In genomic region chr4:26933988-26934798, GRCm38 (mm10) we compare ENCODE assay signal across 9 mouse cellular contexts.
DNase-seq lines count a peak whose midpoint lies in the region; ATAC-seq lines count a peak whose summit lies in the region.
"Had no signal": no experiment of that assay in that cellular context is flagged by ENCODE, and none has a peak within 500 bp of the region (broad histone marks: within the 10 kb centered on the region; RNA-seq: fewer than 3 reads in every experiment).

No protein-coding gene starts in this region.

- no peak overlapping the region for H3K9ac ChIP-seq in heart, embryonic 11.5 days (ENCODE audit: low read depth, low read length)
- H3K9ac ChIP-seq in embryonic facial prominence, embryonic 13.5 days = no peak overlapping the region
- H3K9ac ChIP-seq in neural tube, embryonic 12.5 days = no peak overlapping the region

- 59% methylated on average over 10 of the region's 10 CpGs for WGBS in heart, embryonic 11.5 days (ENCODE audit: insufficient replicate concordance)
- WGBS in embryonic facial prominence, embryonic 13.5 days = 49% methylated on average over 10 of the region's 10 CpGs
- WGBS in neural tube, embryonic 12.5 days = 34% methylated on average over 10 of the region's 10 CpGs

- DNase-seq in heart, adult 11 months = no peak
- DNase-seq in ES-CJ7 (ENCODE audit: low read depth, low spot score) = peak; percentile 17
- peak; percentile 33 for DNase-seq in layer of hippocampus, adult 11-12 months (ENCODE audit: low spot score)
- DNase-seq in urinary bladder, postnatal 10 days (ENCODE audit: low spot score) = no peak
- no peak for DNase-seq in adrenal gland, adult 18-20 months (ENCODE audit: low spot score in 2 of 2)

- no peaks in the 10 kb centered on the region for H3K27me3 ChIP-seq in heart, embryonic 11.5 days (ENCODE audit: control insufficient read depth, insufficient read depth, low read length)
- H3K27me3 ChIP-seq in embryonic facial prominence, embryonic 13.5 days = no peaks in the 10 kb centered on the region
- no peaks in the 10 kb centered on the region for H3K27me3 ChIP-seq in neural tube, embryonic 12.5 days (replicated peaks)
- H3K27me3 ChIP-seq: CH12.LX had no signal

- H3K4me2 ChIP-seq in heart, embryonic 11.5 days = no peak overlapping the region
- H3K4me2 ChIP-seq in embryonic facial prominence, embryonic 13.5 days = no peak overlapping the region
- H3K4me2 ChIP-seq in neural tube, embryonic 12.5 days (replicated peaks) = no peak overlapping the region

- H3K4me3 ChIP-seq in heart, embryonic 11.5 days (ENCODE audit: low read depth, low read length) = no peak overlapping the region
- no peak overlapping the region for H3K4me3 ChIP-seq in embryonic facial prominence, embryonic 13.5 days
- H3K4me3 ChIP-seq in neural tube, embryonic 12.5 days = no peak overlapping the region

- peak; percentile 71; the same call in 1 of the 2 replicates for ATAC-seq in heart, embryonic 11.5 days (replicated peaks; ENCODE audit: insufficient number of reproducible peaks, low FRiP score, low TSS enrichment)
- peak; percentile 81; the same call in 1 of the 2 replicates for ATAC-seq in embryonic facial prominence, embryonic 13.5 days (ENCODE audit: insufficient number of reproducible peaks, insufficient read depth, low FRiP score, low TSS enrichment, low read depth)
- ATAC-seq in neural tube, embryonic 12.5 days (ENCODE audit: low FRiP score, low read depth) = peak; percentile 89

- no peak overlapping the region for H3K27ac ChIP-seq in heart, embryonic 11.5 days (ENCODE audit: low read depth, low read length)
- no peak overlapping the region for H3K27ac ChIP-seq in embryonic facial prominence, embryonic 13.5 days
- H3K27ac ChIP-seq in neural tube, embryonic 12.5 days = no peak overlapping the region

- no peaks in the 10 kb centered on the region for H3K9me3 ChIP-seq in heart, embryonic 11.5 days (replicated peaks; ENCODE audit: control insufficient read depth, low read length)
- no peaks in the 10 kb centered on the region for H3K9me3 ChIP-seq in embryonic facial prominence, embryonic 13.5 days
- H3K9me3 ChIP-seq in neural tube, embryonic 12.5 days = no peaks in the 10 kb centered on the region

- H3K36me3 ChIP-seq in heart, embryonic 11.5 days (ENCODE audit: control insufficient read depth, insufficient read depth, low read length) = no peaks in the 10 kb centered on the region
- H3K36me3 ChIP-seq in embryonic facial prominence, embryonic 13.5 days = no peaks in the 10 kb centered on the region
- no peaks in the 10 kb centered on the region for H3K36me3 ChIP-seq in neural tube, embryonic 12.5 days

- no peaks in the 10 kb centered on the region for H3K4me1 ChIP-seq in heart, embryonic 11.5 days (ENCODE audit: control insufficient read depth, insufficient read depth, low read length)
- H3K4me1 ChIP-seq in embryonic facial prominence, embryonic 13.5 days = 0 out of 2 replicates have a peak, but pooled peaks cover 3% of the 10 kb centered on the region
- no peaks in the 10 kb centered on the region for H3K4me1 ChIP-seq in neural tube, embryonic 12.5 days

Comparison
In these comparisons a context has a peak if more than half of its experiments do, and no peak if none do; other contexts are left out.
1. DNase-seq: peak in ES-CJ7 (single experiment) and layer of hippocampus, adult 11-12 months (single experiment); none in heart, adult 11 months (single experiment), urinary bladder, postnatal 10 days (single experiment) and adrenal gland, adult 18-20 months (0 of 2).
2. Peak in every context shown above with its lines, with median percentiles within 50 percentile points of each other: ATAC-seq.